Mouse (Mus musculus): ENCODE measurements around the gene Chst5.

Chst5 gene

DNA sequence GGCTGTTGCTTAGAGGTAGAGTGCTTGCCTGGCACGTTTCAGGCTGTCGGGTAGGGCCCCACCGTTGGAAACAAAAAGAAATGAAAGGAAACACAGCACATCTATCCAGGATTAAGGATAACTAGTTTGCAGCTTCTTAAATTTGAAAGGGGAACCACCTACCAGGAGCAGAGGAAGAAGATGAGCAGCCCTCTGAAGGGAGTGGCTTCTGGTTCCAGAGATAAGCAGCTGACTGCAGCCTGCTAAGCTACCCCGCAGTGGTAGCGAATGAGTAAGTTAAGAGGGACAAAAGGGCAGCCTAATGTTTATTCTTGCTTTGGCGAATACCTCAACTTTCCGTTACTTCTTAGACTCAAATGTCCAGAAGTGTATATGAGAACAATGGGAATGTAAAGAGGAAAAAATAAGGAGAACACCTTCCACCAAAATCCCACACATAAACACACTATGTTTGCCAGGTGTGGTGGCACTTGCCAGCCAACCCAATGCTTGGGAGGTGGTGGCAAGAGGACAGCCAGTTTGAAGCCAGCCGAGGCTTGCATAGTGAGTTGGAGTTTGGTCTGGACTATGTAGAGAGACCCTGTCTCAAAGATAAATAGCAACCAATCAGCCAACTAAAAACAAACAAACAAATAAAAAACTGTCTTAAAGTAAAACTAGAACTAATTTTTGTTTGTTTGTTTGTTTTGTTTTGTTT, 19.5 kb upstream of the Chst5 start:
- WGBS, result 73% methylated on average over 8 of the region's 8 CpGs

- WGBS, result 89% methylated on average over 7 of the region's 7 CpGs
Observed at GRCm38 (mm10) chr8:111924976-111925375, 14.7 kb upstream of the Chst5 start.

DNA sequence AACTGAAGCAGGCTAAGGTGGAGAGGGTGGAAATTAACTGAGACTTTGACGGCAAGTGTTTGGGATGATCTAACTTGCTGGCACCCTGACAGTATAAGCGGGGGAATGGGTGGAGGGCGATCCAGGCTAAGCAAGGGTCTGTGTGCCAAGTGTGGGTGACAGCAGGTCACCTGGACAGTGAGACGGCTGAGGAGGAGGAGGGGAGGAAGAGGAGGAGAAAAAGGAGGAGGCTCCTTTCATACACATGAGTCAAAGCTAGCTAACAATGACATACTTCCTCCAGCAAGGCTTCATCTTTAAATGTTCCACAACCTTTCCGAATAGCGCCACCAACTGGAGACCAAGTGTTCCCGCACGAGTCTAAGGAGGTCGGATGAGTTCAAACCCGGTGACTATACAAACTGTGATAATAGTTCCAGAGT, 13.1 kb upstream of the Chst5 start:
- 10% methylated on average over 10 of the region's 10 CpGs for WGBS

DNA sequence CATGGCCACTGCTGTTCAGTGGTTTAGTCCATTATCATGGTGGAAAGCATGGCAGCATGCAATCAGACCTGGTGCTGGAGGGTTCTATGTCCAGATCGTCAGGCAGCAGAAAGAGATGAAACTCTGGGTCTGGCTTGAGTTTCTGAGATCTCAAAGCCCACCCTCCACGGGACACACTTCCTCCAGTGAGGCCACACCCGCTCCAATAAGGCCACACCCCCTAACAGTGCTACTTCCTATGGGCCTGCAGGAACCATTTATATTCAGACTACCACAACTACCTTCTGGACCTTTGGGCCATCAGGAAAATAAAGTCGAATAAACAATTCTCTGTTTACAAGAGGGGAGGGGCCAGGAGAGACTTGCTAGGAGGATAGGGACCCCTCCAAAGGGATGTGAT, 10.7 kb upstream of the Chst5 start:
- WGBS, result 88% methylated on average over 4 of the region's 4 CpGs

GRCm38 (mm10) chr8:111919663-111920062, 9.4 kb upstream of the Chst5 start:
- WGBS, result 97% methylated on average over 2 of the region's 2 CpGs

- WGBS, result 71% methylated on average over 12 of the region's 12 CpGs
Observed at GRCm38 (mm10) chr8:111912860-111913432, 2.7 kb upstream of the Chst5 start.

- WGBS, result 28% methylated on average over 7 of the region's 7 CpGs
Observed at GRCm38 (mm10) chr8:111911572-111911971, 1.3 kb upstream of the Chst5 start.

DNA sequence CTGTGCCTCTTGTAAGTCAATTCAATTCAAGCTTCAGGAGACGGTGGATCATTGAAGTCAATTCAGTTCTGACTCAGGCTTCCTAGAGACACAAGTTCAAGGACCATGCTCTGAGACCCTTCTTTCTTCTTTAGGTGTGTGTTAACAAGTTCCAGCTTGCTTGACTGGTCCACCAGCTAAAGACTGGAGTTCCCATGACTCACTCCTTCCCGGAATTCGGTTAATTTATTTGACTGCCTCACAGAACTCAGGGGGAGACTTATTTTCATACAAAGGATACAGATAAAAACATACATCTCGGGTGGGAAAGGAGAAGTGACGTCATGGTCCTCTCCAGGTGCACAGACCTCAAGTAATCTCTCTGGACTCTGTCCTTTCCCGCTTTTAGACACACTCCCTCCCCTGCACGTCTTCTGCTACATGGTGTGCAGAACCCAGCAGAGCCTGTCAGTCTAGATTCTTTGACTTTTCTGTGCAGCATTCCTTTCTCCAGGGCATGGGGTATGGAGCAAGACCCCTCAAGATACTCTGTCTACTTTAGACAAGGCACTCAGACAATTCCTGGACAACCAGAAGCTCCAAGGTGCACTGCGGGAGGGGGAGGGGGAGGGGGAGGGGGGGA, 4.6 kb downstream of the Chst5 start:
- WGBS, result 75% methylated on average over 7 of the region's 8 CpGs

DNA sequence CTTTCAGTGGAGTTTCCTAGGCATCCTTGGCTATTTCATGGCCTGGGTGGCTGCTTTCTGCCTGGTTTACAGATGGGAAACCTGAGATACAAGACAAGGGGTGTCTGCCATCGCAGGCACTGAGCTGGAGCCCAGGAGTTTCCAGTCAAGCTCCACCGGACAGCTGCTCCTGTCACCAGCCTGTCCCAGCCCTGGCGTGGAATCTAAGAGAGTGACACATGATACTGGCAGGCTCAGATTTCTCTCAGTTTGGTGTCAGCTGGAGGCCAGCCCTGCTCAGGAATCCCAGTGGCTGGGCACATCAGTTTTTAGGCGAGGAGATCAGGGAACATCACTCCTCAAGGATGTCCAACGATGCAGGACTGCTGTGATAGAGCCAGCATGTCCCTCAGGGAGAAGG, 8.2 kb downstream of the Chst5 start:
- 70% methylated on average over 5 of the region's 5 CpGs for WGBS

GRCm38 (mm10) chr8:111898586-111898985, 11.7 kb downstream of the Chst5 start:
- 49% methylated on average over 10 of the region's 10 CpGs for WGBS

DNA sequence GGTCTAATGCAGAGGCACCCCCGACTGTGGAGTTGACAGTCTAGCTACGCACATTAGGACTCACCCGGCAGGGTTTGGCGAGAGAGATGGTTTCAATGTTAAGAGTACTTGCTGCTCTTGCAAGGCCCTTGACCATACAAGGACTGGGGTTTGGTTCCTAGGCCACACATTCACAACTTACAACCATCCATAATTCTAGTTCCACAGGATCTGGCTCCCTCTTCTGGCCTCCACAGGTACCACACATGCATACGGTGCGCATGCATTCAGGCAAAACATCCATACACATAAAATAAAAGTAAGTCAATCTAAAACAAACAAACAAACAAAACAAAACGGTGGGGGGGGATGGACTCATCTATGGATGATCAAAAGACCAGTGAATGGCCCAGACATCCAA, 15.3 kb downstream of the Chst5 start:
- WGBS, result 88% methylated on average over 7 of the region's 7 CpGs

- WGBS, result 84% methylated on average over 5 of the region's 5 CpGs
Observed at GRCm38 (mm10) chr8:111892615-111893014, 17.6 kb downstream of the Chst5 start.

GRCm38 (mm10) chr8:111891983-111892382, 18.3 kb downstream of the Chst5 start:
- WGBS, result 52% methylated on average over 8 of the region's 8 CpGs

GRCm38 (mm10) chr8:111890911-111891303, 19.3 kb downstream of the Chst5 start:
- WGBS, result 86% methylated on average over 6 of the region's 6 CpGs

GRCm38 (mm10) chr8:111889931-111890910, 20.0 kb downstream of the Chst5 start:
- 15% methylated on average over 86 of the region's 86 CpGs for WGBS

GRCm38 (mm10) chr8:111888091-111888650, 22.1 kb downstream of the Chst5 start:
- 51% methylated on average over 7 of the region's 7 CpGs for WGBS

DNA sequence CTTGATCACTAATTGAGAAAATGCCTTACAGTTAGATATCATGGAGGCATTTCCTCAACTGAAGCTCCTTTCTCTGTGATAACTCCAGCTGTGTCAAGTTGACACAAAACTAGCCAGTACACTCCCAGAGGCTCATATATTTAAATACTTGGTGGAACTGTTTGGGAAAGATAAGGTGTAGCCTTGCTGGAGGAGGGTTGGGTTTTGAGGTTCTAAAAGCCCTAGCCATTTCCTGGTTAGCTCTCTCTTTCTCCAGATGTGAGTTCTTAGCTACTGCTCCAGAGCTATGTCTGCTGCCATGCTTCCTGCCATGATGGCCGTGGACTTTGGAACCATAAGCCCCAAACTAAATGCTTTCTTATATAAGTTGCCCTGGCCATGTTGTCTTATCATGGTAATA, 22.8 kb downstream of the Chst5 start:
- WGBS, result 92% methylated on average over 1 of the region's 1 CpGs

- 93% methylated on average over 4 of the region's 4 CpGs for WGBS
Observed at GRCm38 (mm10) chr8:111883615-111884014, 26.6 kb downstream of the Chst5 start.

DNA sequence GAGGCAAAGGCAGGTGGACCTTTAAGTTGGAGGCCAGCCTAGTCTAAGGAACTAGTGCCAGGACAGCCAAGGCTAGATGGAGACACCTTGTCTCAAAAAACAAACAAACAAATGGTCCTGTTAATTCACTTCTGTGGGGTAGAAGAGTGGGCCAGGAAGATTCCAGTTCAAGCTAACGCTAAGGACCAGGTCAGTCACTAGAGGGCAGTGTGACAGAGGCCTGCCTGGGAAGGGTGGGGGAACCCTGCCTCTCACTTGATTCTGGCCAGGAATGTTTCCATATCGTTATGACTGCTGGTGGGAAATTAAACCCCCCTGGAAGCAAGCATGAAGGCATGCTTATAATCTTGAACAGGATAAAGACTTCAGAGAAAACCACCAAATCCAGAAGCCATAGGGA, 28.7 kb downstream of the Chst5 start:
- 2% methylated on average over 2 of the region's 2 CpGs for WGBS

- 67% methylated on average over 9 of the region's 9 CpGs for WGBS
Observed at GRCm38 (mm10) chr8:111877711-111878110, 32.5 kb downstream of the Chst5 start.

- under 1% methylated on average over 41 of the region's 53 CpGs for WGBS
Observed at GRCm38 (mm10) chr8:111876355-111876948, 33.8 kb downstream of the Chst5 start, which contains the start of gene Tmem170. TSS of gene Tmem170 (minus strand) at chr8:111876750.
